Mouse (Mus musculus): Measurements from ENCODE around the gene Gtf2f1.

Gene Gtf2f1

GRCm38 (mm10) chr17:57001228-57001627 is 9.9 kb downstream of the Gtf2f1 start:
- no peak for DNase-seq

GRCm38 (mm10) chr17:56999968-57000609 is 11.0 kb downstream of the Gtf2f1 start, which contains the start of gene Pspn:
Gene Pspn (minus strand): TSS chr17:57000018.
- DNase-seq = no peak

- DNase-seq = no peak
Measured at GRCm38 (mm10) chr17:56999414-56999813, 11.7 kb downstream of the Gtf2f1 start.

GRCm38 (mm10) chr17:56997029-56997667 is 13.9 kb downstream of the Gtf2f1 start, which contains the start of gene Alkbh7:
Gene Alkbh7 (plus strand): TSS chr17:56997339.
- peak; percentile 96 for DNase-seq

DNA sequence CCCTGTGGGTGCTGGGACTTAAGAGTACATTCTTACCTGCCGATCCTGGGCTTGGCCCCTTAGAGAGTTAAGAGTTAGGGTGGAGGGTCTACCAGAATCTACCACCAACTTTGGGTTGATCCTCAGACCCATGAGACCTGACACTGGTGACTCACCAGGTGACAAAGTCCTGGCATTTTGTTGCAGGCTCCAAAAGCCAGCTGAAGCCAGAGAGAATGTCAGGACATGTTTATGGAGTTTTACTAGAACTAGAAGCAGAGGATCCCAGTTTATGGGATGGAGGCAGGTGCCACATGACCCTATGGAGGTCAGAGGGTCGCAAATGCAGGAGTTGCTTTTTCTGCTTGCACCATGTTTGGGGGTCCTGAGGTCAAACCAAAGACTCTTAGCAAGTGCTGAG is 14.6 kb downstream of the Gtf2f1 start:
- DNase-seq = no peak

DNA sequence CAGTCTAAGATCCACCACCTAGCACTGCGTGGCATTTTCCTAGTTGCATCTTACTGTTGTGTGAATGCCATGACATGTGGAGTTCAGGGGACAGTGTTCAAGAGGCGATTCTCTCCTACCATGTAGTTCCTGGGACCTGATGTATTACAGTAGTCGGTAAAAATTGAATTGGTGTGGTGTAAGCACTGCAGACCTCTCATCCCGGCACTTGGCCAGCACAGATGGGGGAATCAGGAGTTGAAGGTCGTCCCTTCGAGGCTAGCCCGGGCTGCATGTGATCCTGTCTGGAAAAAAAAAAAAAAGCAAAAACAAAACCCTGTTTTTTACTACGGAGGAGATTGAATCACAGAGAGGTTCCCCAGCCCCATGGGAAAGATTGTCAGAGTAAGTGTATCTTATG is 16.0 kb downstream of the Gtf2f1 start:
- no peak for DNase-seq

DNA sequence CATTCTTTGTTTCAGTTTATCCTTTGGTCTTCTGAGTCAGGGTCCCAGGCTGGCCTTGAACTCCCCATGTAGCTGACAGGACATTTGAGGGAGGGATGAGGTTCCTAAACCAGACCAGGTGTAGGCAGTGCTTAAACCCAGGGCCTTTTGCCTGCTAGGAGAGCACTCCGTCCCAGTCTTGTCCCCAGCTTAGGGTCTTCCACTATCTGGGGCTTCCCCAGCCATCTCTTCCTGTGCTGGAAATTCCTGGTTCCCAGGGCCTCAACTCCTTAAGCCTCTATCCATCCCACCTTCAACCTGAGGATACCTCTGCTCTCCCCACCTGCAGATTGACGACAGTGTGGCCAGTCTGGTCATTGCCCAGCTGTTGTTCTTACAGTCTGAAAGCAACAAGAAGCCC is 20.1 kb downstream of the Gtf2f1 start:
- no peak for DNase-seq

GRCm38 (mm10) chr17:56990115-56990746 is 20.9 kb downstream of the Gtf2f1 start, which contains the start of gene Clpp:
Gene Clpp (plus strand): TSS chr17:56990305.
- peak; percentile 95 for DNase-seq

- no peak for DNase-seq
Measured at GRCm38 (mm10) chr17:56989467-56990114, 21.5 kb downstream of the Gtf2f1 start.

- no peak for DNase-seq
Measured at GRCm38 (mm10) chr17:56988921-56989430, 22.1 kb downstream of the Gtf2f1 start.

DNA sequence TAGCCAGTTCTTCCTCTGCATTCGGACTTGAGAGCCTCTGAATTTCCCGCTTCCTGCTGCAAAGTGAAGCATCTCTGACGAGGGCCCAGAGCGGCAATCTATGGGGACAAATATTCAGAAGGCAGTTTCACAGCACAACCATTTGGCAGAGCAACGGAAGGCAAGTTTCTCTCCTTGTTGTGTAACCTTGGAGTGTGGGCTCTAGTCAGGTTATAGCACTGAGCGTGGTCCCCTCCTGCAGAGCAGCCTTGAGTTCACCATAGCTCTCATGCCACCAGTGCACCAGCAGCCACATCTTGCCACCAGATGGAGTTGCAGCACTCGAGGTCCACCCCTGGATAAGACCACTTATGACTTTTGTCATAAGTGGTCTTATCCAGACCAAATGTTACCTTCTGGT is 22.6 kb downstream of the Gtf2f1 start:
- no peak for DNase-seq

DNA sequence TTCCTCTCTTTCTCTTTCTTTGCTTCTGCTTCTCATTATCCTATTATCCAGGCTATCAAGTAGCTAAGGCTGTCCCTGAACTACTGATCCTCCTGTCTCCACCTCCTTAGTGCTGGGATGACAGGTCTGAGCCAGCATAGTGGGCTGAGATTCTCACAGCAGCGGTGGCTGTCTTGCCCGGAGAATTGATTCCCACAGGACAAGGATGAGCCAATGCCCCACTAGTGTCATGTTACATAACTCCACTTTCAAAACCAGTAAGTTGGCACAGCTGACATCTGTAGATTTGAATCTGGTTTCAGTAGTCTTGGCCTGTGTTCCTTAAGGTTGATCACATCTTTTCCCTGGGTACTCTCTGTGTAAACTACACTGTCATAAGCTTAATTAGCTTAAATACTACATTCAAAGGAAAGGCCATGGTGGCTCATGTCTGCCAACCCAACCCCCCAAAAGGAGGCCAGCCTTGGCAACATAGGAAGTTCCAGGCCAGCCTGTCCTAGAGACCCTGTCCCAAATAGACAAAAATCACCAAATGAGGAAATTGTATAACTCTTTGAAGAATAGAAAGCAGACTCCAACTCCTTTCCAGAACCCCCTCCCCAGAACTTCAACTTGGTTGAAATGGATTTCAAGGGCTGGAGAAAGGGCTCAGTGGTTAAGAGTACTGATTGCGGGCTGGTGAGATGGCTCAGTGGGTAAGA is 24.8 kb downstream of the Gtf2f1 start:
- no peak for DNase-seq

DNA sequence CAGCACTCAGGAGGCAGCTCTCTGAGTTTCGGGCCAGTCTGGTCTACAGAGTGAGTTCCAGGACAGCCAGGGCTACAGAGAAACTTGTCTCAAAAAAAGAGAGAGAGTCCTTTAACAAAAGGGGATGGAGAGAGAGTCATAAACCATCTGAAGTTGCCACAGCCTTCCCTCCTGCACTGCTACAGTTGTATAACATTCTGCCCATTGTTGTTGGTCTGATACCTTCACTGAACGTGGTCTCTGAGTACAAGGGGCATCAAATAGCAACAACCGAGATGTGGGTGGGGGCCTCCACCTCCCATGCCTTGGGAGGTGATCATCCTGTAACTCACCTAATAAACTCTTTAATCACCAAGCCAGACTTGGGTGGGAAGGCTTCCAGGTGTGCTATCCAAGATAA is 25.4 kb downstream of the Gtf2f1 start:
- no peak for DNase-seq

- no peak for DNase-seq
Measured at GRCm38 (mm10) chr17:56984886-56985285, 26.2 kb downstream of the Gtf2f1 start.

- no peak for DNase-seq
Measured at GRCm38 (mm10) chr17:56982013-56982412, 29.1 kb downstream of the Gtf2f1 start, which contains the start of gene Acer1. Gene Acer1 (minus strand): TSS chr17:56982126.

GRCm38 (mm10) chr17:56981049-56981448 is 30.0 kb downstream of the Gtf2f1 start:
- no peak for DNase-seq

DNA sequence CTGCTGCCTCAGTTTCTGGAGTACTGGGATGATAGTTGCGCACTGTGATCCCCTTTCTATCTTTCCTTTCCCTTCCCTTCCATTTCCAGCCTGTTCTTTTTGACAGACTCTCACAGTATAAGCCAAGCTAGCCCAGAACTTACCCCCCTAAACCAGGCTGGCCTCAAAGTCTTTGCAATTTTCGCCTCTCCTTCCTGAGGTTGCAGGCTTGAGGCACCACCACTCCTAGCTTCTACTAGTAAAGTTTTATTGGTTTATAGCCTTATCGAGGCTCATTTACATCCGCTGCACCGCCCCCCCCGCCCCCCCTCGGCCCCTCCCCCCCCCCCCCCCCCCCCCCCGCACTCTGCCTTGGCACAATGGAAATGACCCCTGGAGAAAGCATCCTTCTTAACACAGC is 31.6 kb downstream of the Gtf2f1 start:
- no peak for DNase-seq

DNA sequence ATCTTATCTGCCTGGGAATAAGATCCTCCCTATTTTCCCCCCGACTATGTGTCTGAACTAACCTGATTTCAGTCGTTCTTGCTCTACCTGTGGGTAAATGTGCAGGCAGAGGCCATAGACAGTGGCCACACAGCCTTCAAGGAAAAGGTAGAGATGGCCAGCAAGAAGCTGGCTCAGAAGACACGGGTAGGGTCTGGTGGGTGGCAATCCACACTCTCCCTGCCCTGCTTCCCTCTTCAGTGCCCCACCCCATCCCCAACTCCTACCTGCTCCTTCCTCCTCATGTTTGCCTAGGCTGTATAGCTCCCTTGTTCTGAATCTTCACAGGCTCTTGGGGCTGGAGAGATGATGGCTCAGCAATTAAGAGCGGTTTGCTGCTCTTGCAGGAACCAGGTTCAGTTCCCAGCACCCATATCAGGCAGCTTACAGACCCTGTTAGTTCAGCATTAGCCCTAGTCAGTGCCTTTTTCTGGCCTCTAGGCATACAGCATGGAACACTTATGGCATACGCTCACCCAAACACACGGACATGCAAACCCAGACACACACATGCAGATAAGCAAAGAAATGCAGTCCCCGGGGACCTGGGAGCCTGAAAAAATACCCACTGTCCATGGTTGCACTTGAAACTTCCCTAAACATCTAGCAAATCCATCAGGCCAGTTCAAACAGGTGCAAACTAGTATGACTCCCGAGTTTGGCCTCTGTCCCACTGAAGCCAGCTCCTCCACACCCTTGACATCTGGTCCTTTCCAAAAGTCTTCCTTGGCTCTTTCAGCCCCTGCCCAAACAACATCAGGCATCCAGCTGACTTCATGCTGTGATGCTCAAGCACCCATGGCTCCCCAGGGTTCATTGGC is 34.3 kb downstream of the Gtf2f1 start:
- no peak for DNase-seq

GRCm38 (mm10) chr17:56975391-56975790 is 35.7 kb downstream of the Gtf2f1 start:
- no peak for DNase-seq

- DNase-seq = no peak
Measured at GRCm38 (mm10) chr17:56974708-56975240, 36.3 kb downstream of the Gtf2f1 start.

- no peak for DNase-seq
Measured at GRCm38 (mm10) chr17:56973956-56974707, 37.0 kb downstream of the Gtf2f1 start.

All from kidney, adult 18-20 months (tissue).